Mouse (Mus musculus): Measurements from ENCODE around the gene Gm47841. TPM values are rescaled to one million over a fixed set of nuclear protein-coding genes. Genes with fewer than 3 reads are reported as not detected.

Gene Gm47841
- not detected in 2 replicates for polyA plus RNA-seq (2016; fragmentation: Nextera tagmentation; extraction: Ambion mirVana)

DNA sequence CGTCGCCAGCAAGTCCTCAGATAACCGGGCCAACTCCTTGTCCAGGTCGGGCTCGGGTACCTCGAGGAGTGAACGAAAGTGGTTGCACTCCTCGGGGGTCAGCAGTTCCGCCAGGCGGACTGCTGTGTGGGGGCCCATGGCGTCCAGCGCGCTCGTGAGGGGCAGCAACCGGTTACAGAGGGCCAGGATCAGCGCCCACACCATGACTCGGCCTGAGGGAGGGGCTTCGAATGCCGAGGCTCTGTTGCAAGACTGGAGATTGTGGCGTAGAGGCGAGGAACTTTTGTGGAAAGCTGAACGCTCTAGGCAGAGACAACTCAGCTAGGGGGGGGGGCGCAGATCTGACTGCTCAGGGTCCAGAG is at the start of gene Gm47841:
Gene Gm47841 (minus strand): TSS at position 204 of the 362 bp plus-strand sequence.
- Histone ChIP-seq H3K9me3 (no peaks in the 10 kb centered on the region), H3K4me3 (peak within 1 kb of the TSS; percentile 64), H3K27ac (peak within 1 kb of the TSS; percentile 86), H3K27me3 (ENCODE audit: insufficient read depth, poor library complexity, severe bottlenecking) (peaks cover 93% of the 10 kb centered on the region), H3K36me3 (peaks cover 22% of the 10 kb centered on the region), H3K4me1 (replicated peaks) (peaks cover 68% of the 10 kb centered on the region)
- no peak for DNase-seq (ENCODE audit: low spot score)
- under 1% methylated on average over 22 of the region's 23 CpGs for WGBS

DNA sequence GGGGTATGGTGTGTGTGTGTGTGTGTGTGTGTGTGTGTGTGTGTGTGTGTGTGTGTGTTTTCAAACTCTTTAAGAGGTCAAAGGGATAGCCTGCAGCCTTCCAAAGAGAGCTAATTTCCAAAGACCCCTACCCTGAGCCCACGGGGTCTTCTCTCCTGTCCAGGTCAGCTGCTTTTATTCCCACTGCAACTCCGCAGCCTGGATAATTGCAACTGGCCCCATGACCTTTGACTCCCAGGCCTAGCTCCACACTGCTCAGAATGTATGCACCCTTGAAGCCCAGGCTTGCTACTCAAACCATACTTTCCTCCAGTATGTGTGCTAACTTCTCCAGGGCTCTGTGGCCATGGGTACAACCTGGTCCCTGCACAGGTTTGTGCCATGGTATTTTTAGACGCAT is 48.2 kb upstream of the Gm47841 start:
- peaks cover 82% of the 10 kb centered on the region for H3K4me1 ChIP-seq (replicated peaks)
- WGBS = 33% methylated on average over 3 of the region's 3 CpGs
- DNase-seq (ENCODE audit: low spot score) = peak; percentile 60
- H3K36me3 ChIP-seq = no peaks in the 10 kb centered on the region
- H3K27ac ChIP-seq = peak overlapping the region; percentile 89
- H3K4me3 ChIP-seq = no peak overlapping the region
- no peaks in the 10 kb centered on the region for H3K9me3 ChIP-seq
- H3K27me3 ChIP-seq (ENCODE audit: insufficient read depth, poor library complexity, severe bottlenecking) = peaks cover 43% of the 10 kb centered on the region

DNA sequence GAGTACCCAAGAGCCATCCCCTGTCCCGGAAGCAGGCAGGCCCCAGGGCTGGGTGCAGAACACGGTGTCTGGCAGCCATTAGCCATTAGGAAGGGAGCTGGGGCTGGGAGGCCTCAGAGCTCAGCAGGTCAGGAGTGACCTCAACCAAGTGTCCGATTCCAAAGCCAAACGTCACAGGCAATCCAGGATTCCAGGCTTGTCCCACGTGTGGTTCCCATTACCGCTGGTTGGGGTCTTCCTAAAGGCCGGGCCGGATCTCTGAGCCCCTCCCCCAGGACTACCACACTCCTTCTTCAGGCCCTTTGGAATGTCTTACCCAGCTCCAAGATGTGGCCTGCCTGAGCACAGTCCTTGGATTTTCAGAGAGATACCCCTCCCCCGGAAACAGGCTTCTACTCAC is 47.8 kb upstream of the Gm47841 start:
- Histone ChIP-seq H3K4me3 (no peak overlapping the region), H3K27ac (peak overlapping the region; percentile 89), H3K4me1 (replicated peaks) (peaks cover 84% of the 10 kb centered on the region), H3K27me3 (ENCODE audit: insufficient read depth, poor library complexity, severe bottlenecking) (peaks cover 43% of the 10 kb centered on the region), H3K9me3 (no peaks in the 10 kb centered on the region), H3K36me3 (no peaks in the 10 kb centered on the region)
- DNase-seq (ENCODE audit: low spot score) = peak; percentile 74
- 46% methylated on average over 9 of the region's 9 CpGs for WGBS

DNA sequence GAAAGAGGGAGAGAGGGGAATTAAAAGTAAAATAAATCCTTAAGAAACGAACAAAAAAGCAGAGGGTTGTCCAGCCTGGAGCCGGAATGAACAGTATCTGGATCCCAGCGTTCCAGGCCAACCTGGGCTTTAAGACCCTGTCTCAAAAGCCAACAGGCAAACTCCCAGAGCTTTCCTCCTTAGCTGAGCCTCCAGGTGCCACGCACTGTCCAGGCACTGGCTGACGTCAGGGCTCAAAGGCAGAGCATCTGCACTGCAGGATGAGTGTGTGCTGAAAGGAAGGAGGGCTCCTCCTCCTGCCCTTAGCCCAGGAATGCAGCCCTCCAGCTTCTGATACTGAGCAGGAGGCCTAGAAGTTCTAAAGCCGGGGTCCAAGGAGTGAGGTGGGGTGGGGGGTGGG is 46.8 kb upstream of the Gm47841 start:
- no peaks in the 10 kb centered on the region for H3K36me3 ChIP-seq
- H3K9me3 ChIP-seq = no peaks in the 10 kb centered on the region
- DNase-seq (ENCODE audit: low spot score) = no peak
- H3K27ac ChIP-seq = peak overlapping the region; percentile 89
- peaks cover 81% of the 10 kb centered on the region for H3K4me1 ChIP-seq (replicated peaks)
- H3K4me3 ChIP-seq = no peak overlapping the region
- 36% methylated on average over 6 of the region's 6 CpGs for WGBS
- peaks cover 37% of the 10 kb centered on the region for H3K27me3 ChIP-seq (ENCODE audit: insufficient read depth, poor library complexity, severe bottlenecking)

DNA sequence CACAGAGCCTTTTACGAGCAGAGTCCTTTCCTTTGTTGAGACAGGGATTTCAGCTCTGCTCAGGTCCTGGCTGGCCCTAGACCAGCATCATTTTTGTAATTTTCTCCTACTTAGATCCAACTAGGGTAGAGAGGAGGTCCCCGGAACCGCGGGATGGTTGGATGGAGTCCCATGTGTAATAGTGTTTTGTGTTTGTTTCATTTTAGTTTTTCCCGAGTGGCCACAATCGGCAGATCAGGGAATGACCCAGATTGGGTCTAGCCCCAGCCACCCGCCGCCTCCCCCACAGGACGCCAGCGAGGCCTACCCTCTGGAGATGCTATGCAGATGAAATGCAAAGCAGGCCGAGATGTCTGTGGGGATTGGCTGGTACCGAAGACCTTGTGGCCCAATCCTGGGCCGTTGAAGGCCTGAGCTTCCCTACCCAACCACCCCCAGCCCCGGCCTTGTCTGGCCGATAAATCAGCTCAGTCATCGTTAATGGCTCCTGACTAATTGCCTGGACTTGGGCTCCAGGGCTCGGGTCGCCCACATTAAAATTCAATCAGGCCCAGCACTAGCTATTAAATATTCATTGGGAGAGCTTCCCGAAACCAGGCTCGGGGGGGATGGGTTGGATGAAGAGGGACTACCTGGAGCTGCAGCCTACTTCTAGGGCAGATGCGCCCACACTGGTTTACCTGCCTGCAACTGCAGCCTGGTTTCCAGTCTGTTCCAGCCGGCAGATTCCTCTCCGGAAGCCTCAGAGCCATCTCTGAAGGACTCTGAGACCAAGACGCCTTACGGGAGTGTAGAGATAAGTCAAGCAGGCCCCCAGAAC is 45.8 kb upstream of the Gm47841 start:
- Histone ChIP-seq H3K27me3 (ENCODE audit: insufficient read depth, poor library complexity, severe bottlenecking) (peaks cover 28% of the 10 kb centered on the region), H3K4me3 (peak overlapping the region; percentile 34), H3K9me3 (no peaks in the 10 kb centered on the region), H3K4me1 (replicated peaks) (peaks cover 81% of the 10 kb centered on the region), H3K27ac (peak overlapping the region; percentile 89), H3K36me3 (no peaks in the 10 kb centered on the region)
- DNase-seq (ENCODE audit: low spot score) = peak; percentile 86
- WGBS = 9% methylated on average over 25 of the region's 25 CpGs

DNA sequence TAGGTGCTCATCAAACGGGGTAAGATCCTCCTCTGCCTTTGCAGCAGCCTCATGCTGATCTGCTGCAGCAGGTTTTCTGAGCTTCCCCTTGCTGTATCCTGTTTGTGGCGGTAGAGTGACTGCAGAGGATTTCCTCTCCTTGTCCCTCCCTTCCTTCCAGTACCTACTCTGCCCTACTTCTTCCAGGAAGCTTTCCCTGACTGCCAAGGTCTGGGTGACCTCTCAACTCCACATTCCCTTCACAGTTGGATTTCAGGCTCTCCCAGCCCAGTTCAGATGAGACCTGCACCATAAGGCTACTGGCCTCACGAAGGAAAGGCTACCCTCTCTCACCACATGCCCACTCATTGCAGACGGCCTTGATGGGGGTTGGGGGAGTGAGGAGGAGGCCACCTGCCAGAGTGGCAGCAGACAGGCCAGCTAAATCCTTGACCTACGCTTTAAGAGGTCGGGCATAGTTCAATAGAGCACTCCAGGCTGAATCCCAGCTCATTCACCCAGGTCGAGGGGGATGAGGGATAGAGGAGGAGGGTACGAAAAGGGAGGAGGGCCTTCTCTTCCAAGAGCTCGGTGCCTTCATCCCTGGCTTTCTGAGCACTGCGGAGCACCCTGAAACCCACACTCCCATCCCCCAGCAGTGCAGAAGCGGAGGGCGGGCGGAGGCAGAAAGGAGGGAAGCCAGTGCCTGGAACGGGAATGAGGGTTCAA is 45.1 kb upstream of the Gm47841 start:
- peak; percentile 56 for DNase-seq (ENCODE audit: low spot score)
- 17% methylated on average over 14 of the region's 14 CpGs for WGBS
- Histone ChIP-seq H3K9me3 (no peaks in the 10 kb centered on the region), H3K36me3 (no peaks in the 10 kb centered on the region), H3K27me3 (ENCODE audit: insufficient read depth, poor library complexity, severe bottlenecking) (peaks cover 27% of the 10 kb centered on the region), H3K27ac (peak overlapping the region; percentile 89), H3K4me3 (peak overlapping the region; percentile 34), H3K4me1 (replicated peaks) (peaks cover 75% of the 10 kb centered on the region)

DNA sequence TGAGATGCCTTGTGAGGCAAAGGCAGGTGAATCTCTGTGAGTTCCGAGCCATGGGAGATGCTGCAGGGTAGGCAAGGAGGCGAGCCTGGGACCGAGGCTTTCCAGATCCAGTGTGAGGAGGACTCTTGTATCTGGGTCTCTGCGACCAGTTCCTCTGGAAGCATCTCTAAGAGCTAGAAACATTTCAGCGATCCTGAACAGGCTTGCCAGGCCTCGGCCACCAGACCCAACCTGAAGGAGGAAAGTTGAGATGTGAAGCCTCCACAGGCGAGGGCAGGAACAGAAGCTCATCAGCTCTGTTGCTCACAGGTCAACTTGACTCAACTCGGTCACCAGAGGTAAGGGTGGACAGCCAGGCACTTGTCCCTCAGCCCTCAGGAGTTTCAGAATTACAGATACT is 44.4 kb upstream of the Gm47841 start:
- no peak overlapping the region for H3K4me3 ChIP-seq
- no peak for DNase-seq (ENCODE audit: low spot score)
- H3K36me3 ChIP-seq = no peaks in the 10 kb centered on the region
- H3K9me3 ChIP-seq = no peaks in the 10 kb centered on the region
- WGBS = 94% methylated on average over 8 of the region's 8 CpGs
- H3K27me3 ChIP-seq (ENCODE audit: insufficient read depth, poor library complexity, severe bottlenecking) = peaks cover 22% of the 10 kb centered on the region
- H3K4me1 ChIP-seq (replicated peaks) = peaks cover 68% of the 10 kb centered on the region
- peak overlapping the region; percentile 89 for H3K27ac ChIP-seq

DNA sequence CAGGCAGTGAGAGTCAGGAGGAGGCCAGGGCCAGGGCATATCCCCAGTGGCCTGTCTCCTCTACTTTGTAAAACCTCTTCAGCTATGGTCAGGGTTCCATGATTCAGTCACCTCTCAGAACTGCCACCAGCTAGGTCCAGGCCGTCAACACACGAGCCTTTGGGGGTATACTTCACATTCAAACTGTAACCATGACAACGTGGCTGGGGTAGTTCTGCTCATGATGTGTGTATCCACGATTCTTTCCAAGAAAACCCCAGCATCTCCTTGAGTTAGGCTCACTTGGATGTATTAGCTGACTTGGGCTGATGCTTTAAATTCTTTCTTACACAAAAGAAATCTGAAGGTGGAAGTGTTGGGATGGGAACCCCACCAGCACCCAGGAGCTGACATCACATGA is 41.1 kb upstream of the Gm47841 start:
- H3K4me1 ChIP-seq (replicated peaks) = peaks cover 46% of the 10 kb centered on the region
- peaks cover 9% of the 10 kb centered on the region for H3K27me3 ChIP-seq (ENCODE audit: insufficient read depth, poor library complexity, severe bottlenecking)
- no peak overlapping the region for H3K4me3 ChIP-seq
- WGBS = 58% methylated on average over 4 of the region's 4 CpGs
- peak overlapping the region; percentile 12; the same call in 1 of the 2 replicates for H3K27ac ChIP-seq
- no peak for DNase-seq (ENCODE audit: low spot score)
- H3K9me3 ChIP-seq = no peaks in the 10 kb centered on the region
- H3K36me3 ChIP-seq = no peaks in the 10 kb centered on the region

DNA sequence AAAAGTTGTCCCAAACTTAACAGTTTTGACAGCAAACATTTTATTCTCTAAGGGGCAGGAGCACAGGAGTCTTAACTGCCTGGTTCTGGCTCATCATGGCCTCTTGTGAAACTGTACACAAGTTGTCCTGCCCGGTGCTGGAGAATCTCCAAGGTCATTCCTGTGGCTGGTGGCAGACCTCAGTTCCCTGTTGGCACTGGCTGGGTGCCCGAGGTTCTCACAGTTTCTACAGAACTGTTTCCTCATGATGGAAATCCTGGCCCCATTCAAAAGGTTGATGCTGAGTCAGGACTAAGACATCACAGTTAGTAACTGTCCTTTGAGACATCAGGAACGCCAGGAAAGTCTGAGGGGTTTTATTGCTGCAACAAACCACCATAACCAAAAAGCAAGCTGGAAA is 39.8 kb upstream of the Gm47841 start:
- DNase-seq (ENCODE audit: low spot score) = no peak
- Histone ChIP-seq H3K27me3 (ENCODE audit: insufficient read depth, poor library complexity, severe bottlenecking) (peaks cover 8% of the 10 kb centered on the region), H3K9me3 (no peaks in the 10 kb centered on the region), H3K36me3 (no peaks in the 10 kb centered on the region), H3K27ac (no peak overlapping the region), H3K4me3 (no peak overlapping the region), H3K4me1 (replicated peaks) (peaks cover 41% of the 10 kb centered on the region)
- WGBS = 82% methylated on average over 3 of the region's 3 CpGs

DNA sequence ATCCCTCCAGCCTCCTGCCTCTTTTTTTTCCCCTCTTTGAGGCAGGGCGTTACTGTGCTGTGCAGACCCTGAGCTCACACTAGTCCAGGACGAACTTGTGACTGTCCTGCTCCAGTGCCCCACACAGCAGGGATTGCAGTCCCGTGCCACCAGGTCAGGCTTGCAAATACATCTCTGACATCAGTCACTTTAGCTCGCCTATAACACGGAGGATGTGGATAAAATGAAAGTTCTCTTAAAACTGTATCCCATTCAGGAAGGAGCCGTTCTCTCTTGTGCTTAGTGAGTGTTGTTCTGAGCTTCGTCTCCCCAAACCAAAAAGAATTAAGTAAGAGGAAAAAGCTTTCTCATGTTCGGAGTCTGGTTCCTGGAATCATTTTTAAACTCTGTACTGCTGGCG is 39.3 kb upstream of the Gm47841 start:
- Histone ChIP-seq H3K36me3 (no peaks in the 10 kb centered on the region), H3K9me3 (no peaks in the 10 kb centered on the region), H3K4me3 (no peak overlapping the region), H3K27ac (no peak overlapping the region), H3K4me1 (replicated peaks) (peaks cover 41% of the 10 kb centered on the region), H3K27me3 (ENCODE audit: insufficient read depth, poor library complexity, severe bottlenecking) (peaks cover 3% of the 10 kb centered on the region; the same call in 1 of the 2 replicates)
- no peak for DNase-seq (ENCODE audit: low spot score)
- WGBS = 71% methylated on average over 9 of the region's 9 CpGs

DNA sequence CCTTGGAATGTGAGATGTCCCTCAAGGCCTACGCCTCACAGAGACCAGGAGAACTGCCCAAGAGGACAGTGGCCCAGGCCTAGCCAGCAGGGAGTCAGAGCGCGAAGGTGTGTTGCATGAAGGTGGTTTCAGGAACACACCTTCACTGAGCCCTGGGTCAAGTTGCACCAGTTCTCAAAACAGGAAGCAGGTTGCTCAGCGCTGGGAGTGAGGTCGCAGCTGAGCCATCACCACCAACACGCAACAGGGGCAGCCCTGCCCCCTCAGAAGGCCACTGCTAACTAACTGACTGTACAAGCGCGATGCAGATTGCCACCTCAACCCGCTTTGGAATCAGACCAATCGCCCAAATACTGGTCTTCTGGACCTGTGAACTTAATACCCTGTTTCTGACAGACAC is 37.3 kb upstream of the Gm47841 start:
- Histone ChIP-seq H3K4me3 (no peak overlapping the region), H3K4me1 (replicated peaks) (peaks cover 56% of the 10 kb centered on the region), H3K9me3 (no peaks in the 10 kb centered on the region), H3K27me3 (ENCODE audit: insufficient read depth, poor library complexity, severe bottlenecking) (no peaks in the 10 kb centered on the region; the same call in 1 of the 2 replicates), H3K36me3 (no peaks in the 10 kb centered on the region), H3K27ac (peak overlapping the region; percentile 23; the same call in 1 of the 2 replicates)
- 68% methylated on average over 10 of the region's 10 CpGs for WGBS
- no peak for DNase-seq (ENCODE audit: low spot score)

DNA sequence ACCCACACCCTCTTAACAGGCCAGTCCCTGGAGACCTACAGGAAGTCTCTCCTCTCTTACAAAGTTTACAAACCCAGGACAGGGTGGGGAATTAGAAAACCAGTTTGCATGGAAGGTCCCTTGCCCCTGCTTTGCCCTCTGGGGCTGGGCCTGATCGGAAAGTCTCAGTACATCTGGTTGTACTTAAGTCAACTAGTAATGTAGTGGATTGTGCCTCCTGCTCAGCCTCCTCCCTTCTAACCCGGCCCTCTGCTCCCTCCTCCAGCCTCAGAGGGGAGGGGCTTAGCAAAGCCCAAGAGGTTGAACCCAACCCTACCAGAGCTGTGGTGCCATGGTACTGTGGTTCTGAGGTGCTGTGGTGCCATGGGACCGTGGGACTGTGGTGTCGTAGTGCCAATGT is 35.0 kb upstream of the Gm47841 start:
- H3K4me1 ChIP-seq (replicated peaks) = peaks cover 58% of the 10 kb centered on the region
- H3K27me3 ChIP-seq (ENCODE audit: insufficient read depth, poor library complexity, severe bottlenecking) = no peaks in the 10 kb centered on the region; the same call in 1 of the 2 replicates
- no peak for DNase-seq (ENCODE audit: low spot score)
- H3K4me3 ChIP-seq = no peak overlapping the region
- no peaks in the 10 kb centered on the region for H3K9me3 ChIP-seq
- no peaks in the 10 kb centered on the region for H3K36me3 ChIP-seq
- WGBS = 51% methylated on average over 4 of the region's 4 CpGs
- peak overlapping the region; percentile 69 for H3K27ac ChIP-seq

DNA sequence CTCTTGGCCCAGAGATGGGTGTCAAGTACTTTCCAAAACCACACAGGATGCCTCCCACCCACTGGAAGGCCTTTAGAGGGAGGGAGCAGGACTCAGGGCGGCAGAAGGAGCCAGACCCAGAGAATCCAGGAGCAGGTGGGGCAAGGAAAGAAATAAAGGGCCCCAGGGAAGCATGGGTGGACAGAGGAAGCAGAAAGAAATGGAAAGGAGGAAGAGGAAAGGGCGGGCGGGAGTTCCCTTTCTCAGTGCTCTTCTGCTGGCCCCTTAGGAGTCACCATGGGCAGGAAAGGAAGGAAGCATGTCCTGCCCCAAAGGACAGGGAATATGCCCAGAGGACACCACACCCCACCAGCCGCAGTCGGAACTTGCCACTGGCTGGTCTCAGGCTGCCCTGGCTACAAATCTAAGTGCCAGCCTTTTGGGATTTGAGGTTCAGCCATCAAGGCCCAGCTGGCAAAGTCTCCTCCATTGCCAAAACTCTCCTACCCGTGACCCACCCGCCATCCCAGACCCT is 33.9 kb upstream of the Gm47841 start:
- DNase-seq (ENCODE audit: low spot score) = no peak
- Histone ChIP-seq H3K27me3 (ENCODE audit: insufficient read depth, poor library complexity, severe bottlenecking) (no peaks in the 10 kb centered on the region; the same call in 1 of the 2 replicates), H3K4me1 (replicated peaks) (peaks cover 65% of the 10 kb centered on the region), H3K9me3 (no peaks in the 10 kb centered on the region), H3K36me3 (no peaks in the 10 kb centered on the region), H3K27ac (peak overlapping the region; percentile 69), H3K4me3 (no peak overlapping the region)
- WGBS = 74% methylated on average over 7 of the region's 7 CpGs
